Mouse (Mus musculus) neural tube, embryonic 11.5 days (tissue): ENCODE data around the gene Gtpbp2. TPM values are rescaled to one million over a fixed set of nuclear protein-coding genes. Genes with fewer than 3 reads are reported as not detected.

ENCODE experiments used
- polyA plus RNA-seq: library from polyadenylated mRNA; unstranded; fragments of >200 nt; fragmentation: Nextera tagmentation; extraction: Ambion mirVana; gene quantifications from 2 replicates; pipeline ENCODE4 v1.2.1, GENCODE M21; 2014

Gtpbp2 gene
- polyA plus RNA-seq, 1 experiment from 2014 or later: 27.3 TPM

Other genes with a start within 250 kb of the Gtpbp2 start
- gene Vegfa, start 128.7 kb upstream of the Gtpbp2 start, polyA plus RNA-seq: 2.3 and 3.4 TPM in 2 replicates
- gene Mrps18a, start 50.0 kb upstream of the Gtpbp2 start, polyA plus RNA-seq: 125 and 128 TPM in 2 replicates
- 8.9 and 12.6 TPM in 2 replicates for gene Rsph9, start 16.8 kb upstream of the Gtpbp2 start, polyA plus RNA-seq
- gene Mad2l1bp, start 7.5 kb upstream of the Gtpbp2 start, polyA plus RNA-seq: 34.3 and 36.0 TPM in 2 replicates
- 8.9 and 9.5 TPM in 2 replicates for gene Polh, start 41.6 kb downstream of the Gtpbp2 start, polyA plus RNA-seq
- gene Xpo5, start 41.8 kb downstream of the Gtpbp2 start, polyA plus RNA-seq: 68.4 and 73.4 TPM in 2 replicates
- 105 TPM in 2 replicates for gene Polr1c, start 87.0 kb downstream of the Gtpbp2 start, polyA plus RNA-seq
- gene Yipf3, start 87.0 kb downstream of the Gtpbp2 start, polyA plus RNA-seq: 79.4 and 89.9 TPM in 2 replicates
- gene Lrrc73, start 92.5 kb downstream of the Gtpbp2 start, polyA plus RNA-seq: 1.7 and 2.8 TPM in 2 replicates
- 47.6 and 48.8 TPM in 2 replicates for gene Tjap1, start 122.0 kb downstream of the Gtpbp2 start, polyA plus RNA-seq
- gene Dlk2, start 136.4 kb downstream of the Gtpbp2 start, polyA plus RNA-seq: 1.1 and 1.3 TPM in 2 replicates
- 5.5 and 8.4 TPM in 2 replicates for gene Abcc10, start 167.3 kb downstream of the Gtpbp2 start, polyA plus RNA-seq
- 15.0 and 15.8 TPM in 2 replicates for gene Zfp318, start 222.7 kb downstream of the Gtpbp2 start, polyA plus RNA-seq